Mouse (Mus musculus) neural tube, embryonic 13.5 days (tissue): ENCODE measurements around the gene Igsf9b. TPM values are rescaled to one million over a fixed set of nuclear protein-coding genes. Genes with fewer than 3 reads are reported as not detected.
A peak's percentile ranks its signal among the peaks of the same experiment; 100 is the strongest.

Experiments
- ATAC-seq: fragments of 200-750 bp; cut with Nextera tagmentation; 2 replicates; pipeline ENCODE4 v1.8.0; 2017; ENCODE audit warnings: low read depth, mild to moderate bottlenecking, moderate TSS enrichment, moderate library complexity
- H3K27ac ChIP-seq: fragments of 300-500 bp; sonication (generic); replicated peaks from 2 replicates; pipeline ENCODE4 v1.5.1; 2015; ENCODE audit warnings: moderate library complexity, mild to moderate bottlenecking, inconsistent platforms
- H3K27me3 ChIP-seq: fragments of 300-500 bp; sonication (generic); 2 replicates; pipeline ENCODE4 v1.6.1; 2015; ENCODE audit warnings: mild to moderate bottlenecking, inconsistent platforms
- H3K36me3 ChIP-seq: fragments of 300-500 bp; sonication (generic); 2 replicates; pipeline ENCODE4 v1.6.1; 2015; ENCODE audit warnings: mild to moderate bottlenecking, inconsistent platforms
- H3K4me1 ChIP-seq: fragments of 300-500 bp; sonication (generic); replicated peaks from 2 replicates; pipeline ENCODE4 v1.6.1; 2015; ENCODE audit warnings: inconsistent platforms
- H3K4me2 ChIP-seq: fragments of 300-500 bp; sonication (generic); 2 replicates; pipeline ENCODE4 v1.6.1; 2015; ENCODE audit warnings: inconsistent platforms, mild to moderate bottlenecking, moderate library complexity
- H3K4me3 ChIP-seq: fragments of 300-500 bp; sonication (generic); 2 replicates; pipeline ENCODE4 v1.5.1; 2015; ENCODE audit warnings: mild to moderate bottlenecking, inconsistent platforms
- H3K9ac ChIP-seq: fragments of 300-500 bp; sonication (generic); 2 replicates; pipeline ENCODE4 v1.6.1; 2015; ENCODE audit warnings: moderate library complexity, mild to moderate bottlenecking, inconsistent platforms
- H3K9me3 ChIP-seq: fragments of 300-500 bp; sonication (generic); 2 replicates; pipeline ENCODE4 v1.6.1; 2016; ENCODE audit warnings: inconsistent platforms
- WGBS: fragments of 180-500 bp; shearing (Covaris S2); methylation state at CpG from one replicate; pipeline ENCODE4 v1.1.7; 2015; 5-methylcytosine and 5-hydroxymethylcytosine counted together
- polyA plus RNA-seq: library from polyadenylated mRNA; unstranded; fragments of >200 nt; fragmentation: Nextera tagmentation; extraction: Ambion mirVana; gene quantifications from 2 replicates; pipeline ENCODE4 v1.2.1, GENCODE M21; 2015

Gene Igsf9b
- polyA plus RNA-seq, 1 experiment from 2014 or later, result 12.6 TPM

DNA sequence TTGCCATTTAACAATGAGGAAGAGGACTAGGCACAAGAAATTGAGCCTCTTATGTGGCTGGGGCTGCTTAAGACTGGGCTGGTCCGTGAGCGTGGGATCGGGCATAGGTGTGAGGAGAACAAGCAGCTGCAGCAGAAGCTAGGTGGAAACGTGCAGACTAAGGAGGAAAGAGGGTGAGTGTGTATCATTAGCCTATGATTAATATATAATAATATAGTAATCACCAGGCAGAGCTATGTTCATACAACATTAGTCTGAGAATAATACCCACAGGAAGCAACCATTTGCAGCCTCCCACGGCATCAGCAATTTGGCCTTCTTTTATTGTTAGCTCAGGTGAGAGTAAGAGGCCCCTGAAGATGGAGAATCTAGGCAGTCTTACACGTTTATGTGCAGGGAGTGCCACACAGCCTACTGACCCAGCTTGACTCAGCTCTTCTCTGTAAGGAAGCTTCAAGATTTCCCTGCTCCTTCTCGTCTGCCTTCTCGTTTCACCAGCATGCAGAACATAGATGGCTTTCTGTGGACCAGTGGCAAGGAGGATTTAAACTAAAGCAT lies 22.6 kb upstream of the Igsf9b start:
- H3K9ac ChIP-seq, result no peak overlapping the region
- 78% methylated on average over 8 of the region's 8 CpGs for WGBS
- no peaks in the 10 kb centered on the region; the same call in 1 of the 2 replicates for H3K27me3 ChIP-seq
- H3K9me3 ChIP-seq, result no peaks in the 10 kb centered on the region
- no peak overlapping the region for H3K27ac ChIP-seq
- ATAC-seq, result no peak
- H3K4me1 ChIP-seq, result peaks cover 12% of the 10 kb centered on the region
- no peak overlapping the region for H3K4me2 ChIP-seq
- no peak overlapping the region for H3K4me3 ChIP-seq
- H3K36me3 ChIP-seq, result no peaks in the 10 kb centered on the region

DNA sequence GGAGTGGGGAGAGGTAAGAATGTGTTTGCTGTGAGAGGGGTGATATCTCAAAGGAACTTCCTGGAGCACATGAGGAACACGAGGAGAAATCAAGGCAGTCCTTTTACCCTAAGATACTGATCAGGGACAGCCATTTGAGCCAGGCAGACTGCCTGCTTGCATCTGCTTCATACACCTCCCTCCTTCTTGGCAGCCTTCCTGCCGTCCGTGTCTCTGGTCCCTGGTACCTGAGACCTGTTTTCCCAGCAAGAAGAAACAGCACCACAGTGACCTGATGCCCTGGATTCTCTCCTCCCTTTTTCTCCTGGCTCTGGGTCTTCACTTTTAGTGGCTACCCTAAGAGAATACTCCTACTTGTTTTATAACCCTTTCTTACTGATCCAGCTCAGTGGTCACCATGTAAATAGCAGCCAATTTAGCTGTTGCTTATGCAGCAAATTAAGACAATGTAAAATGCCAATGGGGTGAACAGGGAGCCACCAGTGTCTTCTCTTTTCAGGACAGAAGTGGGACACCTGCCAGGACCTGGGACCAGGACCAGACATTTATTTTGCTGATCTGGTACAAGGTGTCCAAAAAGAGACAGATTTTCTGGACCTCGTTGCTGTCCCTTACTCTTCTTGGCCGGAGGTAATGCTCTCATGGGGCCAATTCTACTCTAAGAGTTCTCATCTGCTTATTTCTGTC lies 21.5 kb upstream of the Igsf9b start:
- Histone ChIP-seq H3K4me2 (no peak overlapping the region), H3K27ac (no peak overlapping the region), H3K36me3 (no peaks in the 10 kb centered on the region), H3K27me3 (peaks cover 3% of the 10 kb centered on the region; the same call in 1 of the 2 replicates), H3K9me3 (no peaks in the 10 kb centered on the region), H3K9ac (no peak overlapping the region), H3K4me3 (no peak overlapping the region), H3K4me1 (peaks cover 12% of the 10 kb centered on the region)
- ATAC-seq, result no peak
- 54% methylated on average over 5 of the region's 5 CpGs for WGBS

DNA sequence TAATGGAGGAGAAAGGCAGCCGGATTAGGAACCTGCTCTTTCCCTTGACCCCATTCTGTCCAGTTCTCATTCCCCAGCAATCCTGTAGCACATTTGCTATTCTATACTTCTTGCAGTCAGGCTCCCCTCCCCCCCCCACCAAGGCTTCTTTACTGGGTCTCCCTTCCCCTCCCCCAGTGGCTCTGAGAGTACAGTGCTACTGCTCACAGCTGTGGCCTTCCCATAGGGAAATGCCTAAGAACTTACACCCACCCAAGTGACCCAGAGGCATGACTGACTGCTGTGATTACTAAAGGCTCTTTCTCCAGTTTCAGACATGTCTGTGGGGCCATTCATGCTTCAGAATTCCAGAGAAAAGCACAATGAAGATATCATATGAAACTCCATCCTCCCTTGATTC lies 20.0 kb upstream of the Igsf9b start:
- H3K4me1 ChIP-seq, result peaks cover 12% of the 10 kb centered on the region
- peaks cover 12% of the 10 kb centered on the region for H3K27me3 ChIP-seq
- H3K9ac ChIP-seq, result no peak overlapping the region
- no peaks in the 10 kb centered on the region for H3K36me3 ChIP-seq
- no peak overlapping the region for H3K27ac ChIP-seq
- H3K4me2 ChIP-seq, result no peak overlapping the region
- ATAC-seq, result peak; percentile 63
- no peaks in the 10 kb centered on the region for H3K9me3 ChIP-seq
- 47% methylated on average over 1 of the region's 1 CpGs for WGBS
- no peak overlapping the region for H3K4me3 ChIP-seq

- Histone ChIP-seq H3K4me2 (no peak overlapping the region), H3K27ac (no peak overlapping the region), H3K4me3 (no peak overlapping the region), H3K36me3 (no peaks in the 10 kb centered on the region), H3K4me1 (peaks cover 12% of the 10 kb centered on the region), H3K9me3 (no peaks in the 10 kb centered on the region), H3K27me3 (peaks cover 31% of the 10 kb centered on the region), H3K9ac (no peak overlapping the region)
- no peak for ATAC-seq
- 78% methylated on average over 4 of the region's 4 CpGs for WGBS
These were observed 18.0 kb upstream of the Igsf9b start for GRCm38 (mm10) chr9:27280976-27281375.

DNA sequence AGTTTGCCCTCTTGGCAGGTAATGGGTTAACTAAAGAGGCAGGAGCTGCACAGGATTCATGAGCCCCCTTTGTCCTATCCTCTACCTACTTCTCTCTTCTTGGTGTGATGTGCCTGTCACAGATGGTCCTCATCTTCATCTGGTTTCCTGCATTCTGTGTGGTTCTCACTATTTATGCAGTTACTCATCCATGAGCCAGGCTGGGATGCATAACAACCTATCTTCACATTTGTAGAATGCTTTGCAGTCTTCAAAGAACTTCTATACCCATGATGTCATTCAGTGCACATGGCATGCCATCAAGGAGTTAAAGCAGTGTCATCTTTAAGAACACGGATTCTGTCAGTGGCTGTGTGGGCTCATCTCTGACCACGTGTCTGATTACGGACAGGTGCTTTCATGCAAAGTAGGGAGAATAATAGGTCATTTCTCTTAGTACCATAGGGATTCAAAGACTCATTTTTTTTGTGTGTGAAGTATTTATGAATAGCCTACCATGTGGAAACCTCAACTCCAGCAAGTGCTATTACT lies 13.2 kb upstream of the Igsf9b start:
- ATAC-seq, result no peak
- H3K9me3 ChIP-seq, result no peaks in the 10 kb centered on the region
- peaks cover 32% of the 10 kb centered on the region for H3K4me1 ChIP-seq
- no peak overlapping the region for H3K27ac ChIP-seq
- WGBS, result 72% methylated on average over 3 of the region's 3 CpGs
- no peak overlapping the region for H3K9ac ChIP-seq
- peaks cover 49% of the 10 kb centered on the region for H3K27me3 ChIP-seq
- no peak overlapping the region for H3K4me2 ChIP-seq
- H3K36me3 ChIP-seq, result no peaks in the 10 kb centered on the region
- H3K4me3 ChIP-seq, result no peak overlapping the region

DNA sequence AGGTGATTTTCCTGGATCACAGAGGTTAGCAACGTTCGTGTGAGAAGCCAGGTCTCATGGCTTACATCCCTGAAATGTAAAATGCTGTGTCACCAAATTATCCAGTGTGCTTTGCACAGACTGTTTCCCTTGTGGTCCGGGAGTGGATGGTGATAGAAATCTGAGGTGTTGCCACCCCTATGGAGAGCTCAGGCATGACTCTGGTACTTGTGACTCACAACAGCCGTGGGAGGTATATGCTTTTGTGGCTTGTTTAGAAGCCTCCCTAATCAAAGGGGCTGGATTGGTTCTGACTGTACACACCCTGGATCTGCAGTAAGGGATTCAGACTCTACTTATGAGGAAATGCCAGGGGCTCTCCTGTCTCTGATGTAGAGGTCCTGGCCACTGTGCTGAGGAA lies 12.7 kb upstream of the Igsf9b start:
- Histone ChIP-seq H3K4me1 (peaks cover 32% of the 10 kb centered on the region), H3K36me3 (no peaks in the 10 kb centered on the region), H3K9me3 (no peaks in the 10 kb centered on the region), H3K27me3 (peaks cover 52% of the 10 kb centered on the region), H3K4me3 (no peak overlapping the region), H3K27ac (no peak overlapping the region), H3K9ac (no peak overlapping the region), H3K4me2 (no peak overlapping the region)
- ATAC-seq, result no peak
- WGBS, result 90% methylated on average over 4 of the region's 4 CpGs

- WGBS, result 94% methylated on average over 4 of the region's 4 CpGs
- H3K9ac ChIP-seq, result no peak overlapping the region
- no peaks in the 10 kb centered on the region for H3K9me3 ChIP-seq
- no peak for ATAC-seq
- peaks cover 54% of the 10 kb centered on the region for H3K27me3 ChIP-seq
- H3K4me2 ChIP-seq, result no peak overlapping the region
- H3K36me3 ChIP-seq, result no peaks in the 10 kb centered on the region
- no peak overlapping the region for H3K4me3 ChIP-seq
- no peak overlapping the region for H3K27ac ChIP-seq
- H3K4me1 ChIP-seq, result peaks cover 32% of the 10 kb centered on the region
These were observed 12.1 kb upstream of the Igsf9b start for GRCm38 (mm10) chr9:27286859-27287258.

DNA sequence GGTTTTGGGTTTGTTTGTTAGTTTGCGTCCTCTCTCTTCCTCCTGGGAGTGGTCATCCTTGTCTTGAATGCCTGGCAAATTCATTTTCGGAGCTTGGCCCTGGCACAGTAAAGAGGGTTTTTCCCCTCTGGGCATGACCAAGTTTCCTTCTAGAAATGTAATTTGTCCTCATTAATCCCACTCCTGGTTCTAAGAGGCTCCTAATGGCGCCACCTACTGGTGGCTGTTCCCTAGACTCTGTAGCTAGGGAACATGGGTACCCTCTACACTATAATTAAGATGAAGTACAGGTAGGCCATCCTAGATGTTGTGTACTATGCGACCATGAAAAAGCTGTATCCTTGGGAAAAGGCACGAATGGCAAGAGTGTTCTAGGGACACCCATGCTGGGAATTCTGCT lies 11.6 kb upstream of the Igsf9b start:
- 45% methylated on average over 5 of the region's 5 CpGs for WGBS
- Histone ChIP-seq H3K4me2 (no peak overlapping the region), H3K27ac (no peak overlapping the region), H3K4me3 (no peak overlapping the region), H3K36me3 (no peaks in the 10 kb centered on the region), H3K9me3 (no peaks in the 10 kb centered on the region), H3K27me3 (peaks cover 59% of the 10 kb centered on the region), H3K9ac (no peak overlapping the region), H3K4me1 (peaks cover 32% of the 10 kb centered on the region)
- ATAC-seq, result no peak

- 7% methylated on average over 7 of the region's 7 CpGs for WGBS
- H3K4me2 ChIP-seq, result no peak overlapping the region
These were observed 10.6 kb upstream of the Igsf9b start for GRCm38 (mm10) chr9:27288442-27288841.

DNA sequence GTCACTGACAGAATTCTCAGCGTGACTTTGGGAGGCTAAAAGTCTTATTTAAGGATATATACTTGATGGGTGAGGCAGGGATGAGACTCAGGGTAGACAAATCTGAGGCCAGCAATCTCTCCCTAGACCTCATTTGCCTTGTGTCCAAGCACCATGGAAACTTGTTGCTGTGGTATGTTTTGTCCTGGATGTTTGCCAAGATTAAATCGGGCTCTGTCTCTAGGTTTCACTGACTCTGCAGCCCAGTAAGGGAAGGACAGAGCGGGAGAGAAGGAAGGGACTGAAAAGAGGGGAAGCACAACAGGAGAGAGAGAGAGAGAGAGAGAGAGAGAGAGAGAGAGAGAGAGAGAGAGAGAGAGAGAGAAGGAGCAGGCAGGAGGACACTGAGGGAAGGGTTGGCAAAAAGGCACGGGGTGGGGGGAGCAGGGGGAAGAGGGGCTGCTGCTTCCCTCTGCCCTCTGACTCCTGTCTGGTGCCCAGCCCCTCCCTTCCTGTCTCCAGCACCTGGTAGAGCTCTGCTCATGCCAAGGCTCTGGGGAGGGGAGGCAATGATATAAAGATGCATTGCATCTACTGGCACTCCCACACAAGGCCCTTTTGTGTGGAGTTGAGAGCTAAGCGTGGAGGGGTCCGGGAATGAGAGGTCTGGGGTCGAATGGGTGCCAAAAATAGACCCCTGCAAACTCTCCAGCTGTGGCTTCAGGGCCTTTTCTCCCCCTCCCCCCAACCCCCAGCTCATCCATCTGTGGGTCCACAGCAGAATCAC lies 9.3 kb upstream of the Igsf9b start:
- H3K36me3 ChIP-seq, result no peaks in the 10 kb centered on the region
- H3K27ac ChIP-seq, result peak overlapping the region; percentile 59
- peaks cover 64% of the 10 kb centered on the region for H3K27me3 ChIP-seq
- H3K4me3 ChIP-seq, result no peak overlapping the region
- H3K9ac ChIP-seq, result no peak overlapping the region
- peaks cover 32% of the 10 kb centered on the region for H3K4me1 ChIP-seq
- peak; percentile 85 for ATAC-seq
- WGBS, result 23% methylated on average over 6 of the region's 7 CpGs
- no peaks in the 10 kb centered on the region for H3K9me3 ChIP-seq
- 0 out of 2 replicates have a peak overlapping the region, but pooled peaks have one; percentile 13 for H3K4me2 ChIP-seq

More at GRCm38 (mm10) chr9:27288442-27288841, 10.6 kb upstream of the Igsf9b start:
- Histone ChIP-seq H3K4me1 (peaks cover 32% of the 10 kb centered on the region), H3K27me3 (peaks cover 64% of the 10 kb centered on the region), H3K9me3 (no peaks in the 10 kb centered on the region), H3K36me3 (no peaks in the 10 kb centered on the region), H3K4me3 (no peak overlapping the region), H3K9ac (no peak overlapping the region), H3K27ac (0 out of 2 replicates have a peak overlapping the region, but pooled peaks have one; percentile 15)
- ATAC-seq, result peak; percentile 80

DNA sequence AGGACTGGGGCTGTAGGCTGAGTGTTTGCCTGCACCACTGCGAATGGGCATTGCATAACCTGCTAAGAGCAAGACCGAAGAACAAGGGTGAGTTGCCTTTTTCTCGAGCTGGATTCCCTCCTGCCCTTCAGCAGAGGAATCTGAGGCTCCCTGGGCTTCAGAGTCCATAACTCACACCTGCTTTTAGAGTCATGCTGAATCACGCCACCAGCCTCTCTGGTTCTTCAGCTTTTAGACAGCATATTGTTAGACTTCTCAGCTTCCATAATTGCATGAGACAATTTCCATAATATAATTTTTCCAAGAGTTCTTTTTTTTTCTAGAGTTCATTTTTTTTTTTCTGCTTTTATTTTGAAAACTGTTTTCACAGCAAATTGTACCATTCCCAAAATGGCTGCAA lies 4.6 kb upstream of the Igsf9b start:
- Histone ChIP-seq H3K4me3 (no peak overlapping the region), H3K4me2 (no peak overlapping the region), H3K27me3 (peaks cover 64% of the 10 kb centered on the region), H3K9ac (no peak overlapping the region), H3K27ac (no peak overlapping the region), H3K36me3 (no peaks in the 10 kb centered on the region), H3K4me1 (peaks cover 24% of the 10 kb centered on the region), H3K9me3 (no peaks in the 10 kb centered on the region)
- ATAC-seq, result no peak
- 74% methylated on average over 4 of the region's 4 CpGs for WGBS
